Comparison of ENCODE assay signal across 9 mouse cellular contexts in genomic region chr5:23414490-23415126, GRCm38 (mm10). TPM values are rescaled to one million over a fixed set of nuclear protein-coding genes. Genes with fewer than 3 reads are reported as not detected.
DNase-seq lines count a peak whose midpoint lies in the region; ATAC-seq lines count a peak whose summit lies in the region.
"Had no signal": no experiment of that assay in that cellular context is flagged by ENCODE, and none has a peak within 500 bp of the region (broad histone marks: within the 10 kb centered on the region; RNA-seq: fewer than 3 reads in every experiment).

No protein-coding gene starts in this region.

- no peak for ATAC-seq in embryonic facial prominence, embryonic 14.5 days (ENCODE audit: low read depth)
- ATAC-seq in hindbrain, embryonic 16.5 days = no peak
- no peak for ATAC-seq in midbrain, embryonic 14.5 days (ENCODE audit: low FRiP score, low TSS enrichment)
- no peak for ATAC-seq in megakaryocyte, adult 5-6 weeks (ENCODE audit: poor library complexity, severe bottlenecking)

- WGBS in embryonic facial prominence, embryonic 14.5 days = 35% methylated on average over 4 of the region's 4 CpGs
- 10% methylated on average over 4 of the region's 4 CpGs for WGBS in hindbrain, embryonic 16.5 days
- WGBS in midbrain, embryonic 14.5 days = 4% methylated on average over 4 of the region's 4 CpGs

- H3K9me3 ChIP-seq in embryonic facial prominence, embryonic 14.5 days (ENCODE audit: control insufficient read depth, low read length) = no peaks in the 10 kb centered on the region
- H3K9me3 ChIP-seq in hindbrain, embryonic 16.5 days (ENCODE audit: control insufficient read depth, low read length) = no peaks in the 10 kb centered on the region
- no peaks in the 10 kb centered on the region for H3K9me3 ChIP-seq in midbrain, embryonic 14.5 days (ENCODE audit: control insufficient read depth, low read length)

- H3K27ac ChIP-seq in embryonic facial prominence, embryonic 14.5 days (replicated peaks; ENCODE audit: low read depth, low read length) = peak overlapping the region; percentile 69
- peak overlapping the region; percentile 72 for H3K27ac ChIP-seq in hindbrain, embryonic 16.5 days (ENCODE audit: low read depth, low read length)
- H3K27ac ChIP-seq in midbrain, embryonic 14.5 days (replicated peaks; ENCODE audit: low read depth, low read length) = peak overlapping the region; percentile 82

- no peak overlapping the region for H3K9ac ChIP-seq in embryonic facial prominence, embryonic 14.5 days (ENCODE audit: low read depth, low read length)
- H3K9ac ChIP-seq in hindbrain, embryonic 16.5 days (ENCODE audit: low read depth, low read length) = no peak overlapping the region
- H3K9ac ChIP-seq in midbrain, embryonic 14.5 days (replicated peaks; ENCODE audit: low read length) = no peak overlapping the region

- no peak overlapping the region for H3K4me2 ChIP-seq in embryonic facial prominence, embryonic 14.5 days (ENCODE audit: low read depth, low read length)
- H3K4me2 ChIP-seq in hindbrain, embryonic 16.5 days (ENCODE audit: low read length) = no peak overlapping the region; the same call in 1 of the 2 replicates
- peak overlapping the region; percentile 3; the same call in 1 of the 2 replicates for H3K4me2 ChIP-seq in midbrain, embryonic 14.5 days (ENCODE audit: low read length)

- no peak overlapping the region for H3K4me3 ChIP-seq in embryonic facial prominence, embryonic 14.5 days (ENCODE audit: low read depth, low read length)
- H3K4me3 ChIP-seq in hindbrain, embryonic 16.5 days (ENCODE audit: low read length) = no peak overlapping the region
- H3K4me3 ChIP-seq in midbrain, embryonic 14.5 days (replicated peaks; ENCODE audit: low read depth, low read length) = no peak overlapping the region

- H3K36me3 ChIP-seq in embryonic facial prominence, embryonic 14.5 days (ENCODE audit: control insufficient read depth, insufficient read depth, low read length) = peaks cover 21% of the 10 kb centered on the region
- H3K36me3 ChIP-seq in hindbrain, embryonic 16.5 days (ENCODE audit: control insufficient read depth, insufficient read depth, low read length) = peaks cover 4% of the 10 kb centered on the region; the same call in 1 of the 2 replicates
- H3K36me3 ChIP-seq in midbrain, embryonic 14.5 days (ENCODE audit: control insufficient read depth, insufficient read depth, low read length) = peaks cover 19% of the 10 kb centered on the region

- peaks cover 43% of the 10 kb centered on the region for H3K4me1 ChIP-seq in embryonic facial prominence, embryonic 14.5 days (ENCODE audit: control insufficient read depth, insufficient read depth, low read length)
- H3K4me1 ChIP-seq in hindbrain, embryonic 16.5 days (ENCODE audit: control insufficient read depth, insufficient read depth, low read depth, low read length) = peaks cover 52% of the 10 kb centered on the region
- H3K4me1 ChIP-seq in midbrain, embryonic 14.5 days (ENCODE audit: control insufficient read depth, insufficient read depth, low read length) = peaks cover 64% of the 10 kb centered on the region

- DNase-seq in embryo, embryonic 9.5 days (ENCODE audit: extremely low spot score) = peak; percentile 30
- no peak for DNase-seq in embryo, embryonic 11 days
- DNase-seq in embryonic facial prominence, embryonic 14.5 days (ENCODE audit: low spot score) = peak; percentile 56
- no peak for DNase-seq in midbrain, embryonic 14.5 days
- DNase-seq in thymus, postnatal 0 days (ENCODE audit: low spot score) = no peak
- DNase-seq in spleen, postnatal 10 days (ENCODE audit: low spot score in 2 of 2) = no peak
- DNase-seq: adrenal gland, postnatal 10 days had no signal

- no peaks in the 10 kb centered on the region for H3K27me3 ChIP-seq in embryonic facial prominence, embryonic 14.5 days (replicated peaks; ENCODE audit: control insufficient read depth, insufficient read depth, low read length)
- H3K27me3 ChIP-seq in hindbrain, embryonic 16.5 days (replicated peaks; ENCODE audit: control insufficient read depth, insufficient read depth, low read length) = no peaks in the 10 kb centered on the region
- no peaks in the 10 kb centered on the region for H3K27me3 ChIP-seq in midbrain, embryonic 14.5 days (ENCODE audit: control insufficient read depth, insufficient read depth, low read length)

RNA-seq across cellular contexts. Expression of gene Kmt2e, which starts 19.6 kb away (rescaled TPM):
- polyA plus RNA-seq in embryonic facial prominence, embryonic 14.5 days (2014; fragmentation: Nextera tagmentation; extraction: Ambion mirVana) = 66.0 and 85.2 TPM in 2 replicates
- 139 and 143 TPM in 2 replicates for polyA plus RNA-seq in hindbrain, embryonic 16.5 days (2015; fragmentation: Nextera tagmentation; extraction: Ambion mirVana)
- polyA plus RNA-seq in midbrain, embryonic 14.5 days (2014; fragmentation: Nextera tagmentation; extraction: Ambion mirVana) = 152 and 155 TPM in 2 replicates
- 84.6 and 111 TPM in 2 replicates for polyA plus RNA-seq in thymus, postnatal 0 days (2015; fragmentation: Nextera tagmentation; extraction: Ambion mirVana)
- 148 and 158 TPM in 2 replicates for total RNA-seq in megakaryocyte, adult 5-6 weeks (2015)
- 63.3 and 69.2 TPM in 2 replicates for total RNA-seq in megakaryocyte, adult 5-6 weeks (2017)

Comparison
In these comparisons a context has a peak if more than half of its experiments do, and no peak if none do; other contexts are left out.
1. DNase-seq: peak in embryo, embryonic 9.5 days (single experiment) and embryonic facial prominence, embryonic 14.5 days (single experiment); none in embryo, embryonic 11 days (single experiment), midbrain, embryonic 14.5 days (single experiment), thymus, postnatal 0 days (single experiment) and spleen, postnatal 10 days (0 of 2).
2. Peak in every context shown above with its lines, with median percentiles within 50 percentile points of each other: H3K27ac ChIP-seq.